Mouse (Mus musculus) Patski (cell line): Measurements from ENCODE around the gene Zfp704. TPM values are rescaled to one million over a fixed set of nuclear protein-coding genes. Genes with fewer than 3 reads are reported as not detected.

ENCODE experiments used
- ATAC-seq: fragments of 100-300 bp; one replicate; pipeline ENCODE4 v1.8.0; 2021
- CTCF ChIA-PET: fragments of 350-600 bp; sonication (Branson Sonifier 250); formaldehyde crosslinking; loops from one replicate; lab custom pipeline; 2022; ENCODE audit warnings: inconsistent platforms; lab: Charles Lee
- POLR2A ChIA-PET: fragments of 350-600 bp; sonication (Branson Sonifier 250); formaldehyde crosslinking; loops from one replicate; lab custom pipeline; 2022; ENCODE audit warnings: antibody characterized with exemption, inconsistent platforms; lab: Charles Lee
- DNase-seq: peaks from one replicate; pipeline ENCODE4 v3.0.0-alpha.2; 2011; ENCODE audit warnings: low read depth, low spot score
- H3K27me3 ChIP-seq: fragments of 371-371 bp; one replicate; pipeline ENCODE4 v1.5.1; 2021
- CTCF ChIP-seq: fragments of 100-300 bp; IDR thresholded peaks from one replicate; pipeline ENCODE4 v1.5.1; 2021
- in situ Hi-C: fragments of 300-500 bp; cut with MboI; formaldehyde crosslinking; loops from 3 replicates; pipeline ENCODE4 v1.11.1; 2018; ENCODE audit warnings: low pct_unique_long_range_greater_than_20kb, mixed read lengths
- polyA plus RNA-seq: library from polyadenylated mRNA; unstranded; gene quantifications from one replicate; pipeline ENCODE4 v1.2.3, GENCODE M21; 2021

Zfp704 gene
- polyA plus RNA-seq, 1 experiment from 2014 or later = 24.8 TPM

GRCm38 (mm10) chr3:9563562-9563961, 46.3 kb downstream of the Zfp704 start:
- ChIA-PET POLR2A (no interaction called here), CTCF (interaction anchor here (2.3 kb wide), 1 partner anchor 9 kb away, joined by 5 read pairs; no protein-coding TSS in a partner anchor)
- DNase-seq (no peak), ATAC-seq (no peak)
- in situ Hi-C loops = no loop called here
- H3K27me3 ChIP-seq = no peaks in the 10 kb centered on the region
- no peak for TF ChIP-seq CTCF

- no peak for TF ChIP-seq CTCF
- ATAC-seq = peak; percentile 79
- ChIA-PET CTCF (interaction anchor here (1.0 to 2.3 kb wide), 2 partner anchors 8 to 13 kb away, joined by 3 to 5 read pairs; no protein-coding TSS in a partner anchor), POLR2A (no interaction called here)
- in situ Hi-C loops = no loop called here
- no peaks in the 10 kb centered on the region for H3K27me3 ChIP-seq
- DNase-seq = no peak
Measured at GRCm38 (mm10) chr3:9562649-9563328, 47.1 kb downstream of the Zfp704 start.

GRCm38 (mm10) chr3:9557778-9558560, 51.9 kb downstream of the Zfp704 start:
- ATAC-seq = no peak
- no peak for TF ChIP-seq CTCF
- no peak for DNase-seq
- ChIA-PET CTCF (interaction anchor here (1.1 kb wide), 1 partner anchor 8 kb away, joined by 4 read pairs; no protein-coding TSS in a partner anchor), POLR2A (interaction anchor here (0.8 kb wide), 1 partner anchor 10 kb away, joined by 3 read pairs; no protein-coding TSS in a partner anchor)
- in situ Hi-C loops = no loop called here
- H3K27me3 ChIP-seq = no peaks in the 10 kb centered on the region

- ATAC-seq = no peak
- ChIA-PET CTCF (interaction anchor here (1.1 to 1.9 kb wide), 3 partner anchors 32 to 37 kb away, joined by 3 to 6 read pairs (median 3); no protein-coding TSS in a partner anchor), POLR2A (no interaction called here)
- TF ChIP-seq CTCF = no peak
- no peak for DNase-seq
- in situ Hi-C loops = no loop called here
- no peaks in the 10 kb centered on the region for H3K27me3 ChIP-seq
Measured at GRCm38 (mm10) chr3:9556137-9556536, 53.7 kb downstream of the Zfp704 start.

- no peak for TF ChIP-seq CTCF
- ChIA-PET CTCF (interaction anchor here (1.5 to 2.2 kb wide), 4 partner anchors 8 to 31 kb away, joined by 4 to 6 read pairs (median 6); no protein-coding TSS in a partner anchor), POLR2A (interaction anchor here (1.0 kb wide), 1 partner anchor 42 kb away, joined by 3 read pairs; no protein-coding TSS in a partner anchor)
- no peaks in the 10 kb centered on the region for H3K27me3 ChIP-seq
- DNase-seq (no peak), ATAC-seq (no peak)
- in situ Hi-C loops = no loop called here
Measured at GRCm38 (mm10) chr3:9554916-9555315, 55.0 kb downstream of the Zfp704 start.

- H3K27me3 ChIP-seq = no peaks in the 10 kb centered on the region
- ChIA-PET CTCF (interaction anchor here (1.1 to 1.4 kb wide), 4 partner anchors 8 to 25 kb away, joined by 3 to 4 read pairs (median 3); no protein-coding TSS in a partner anchor), POLR2A (interaction anchor here (1.3 kb wide), 1 partner anchor 27 kb away, joined by 3 read pairs; no protein-coding TSS in a partner anchor)
- DNase-seq (no peak), ATAC-seq (peak; percentile 44)
- no peak for TF ChIP-seq CTCF
- in situ Hi-C loops = no loop called here
Measured at GRCm38 (mm10) chr3:9552332-9552731, 57.6 kb downstream of the Zfp704 start.

GRCm38 (mm10) chr3:9550930-9551329, 59.0 kb downstream of the Zfp704 start:
- CTCF ChIA-PET = interaction anchor here (1.0 to 2.6 kb wide), 5 partner anchors 10 to 233 kb away, joined by 3 to 9 read pairs (median 3); no protein-coding TSS in a partner anchor

GRCm38 (mm10) chr3:9549815-9550214, 60.1 kb downstream of the Zfp704 start:
- no peak for TF ChIP-seq CTCF
- no peaks in the 10 kb centered on the region for H3K27me3 ChIP-seq
- POLR2A ChIA-PET = interaction anchor here (0.9 kb wide), 1 partner anchor 19 kb away, joined by 3 read pairs; no protein-coding TSS in a partner anchor
- CTCF ChIA-PET = interaction anchor here (1.1 to 2.6 kb wide), 3 partner anchors 9 to 44 kb away, joined by 3 to 9 read pairs (median 5); no protein-coding TSS in a partner anchor
- in situ Hi-C loops = no loop called here
- ATAC-seq (no peak), DNase-seq (no peak)

More at GRCm38 (mm10) chr3:9550930-9551329, 59.0 kb downstream of the Zfp704 start:
- ATAC-seq = peak; percentile 28
- no peak for DNase-seq
- no peak for TF ChIP-seq CTCF
- no peaks in the 10 kb centered on the region for H3K27me3 ChIP-seq
- in situ Hi-C loops = no loop called here
- POLR2A ChIA-PET = interaction anchor here (0.9 kb wide), 2 partner anchors 20 to 58 kb away, joined by 3 read pairs; no protein-coding TSS in a partner anchor

- TF ChIP-seq CTCF = no peak
- CTCF ChIA-PET = interaction anchor here (0.8 to 2.7 kb wide), 4 partner anchors 11 to 45 kb away, joined by 3 to 11 read pairs (median 4); no protein-coding TSS in a partner anchor
Measured at GRCm38 (mm10) chr3:9548188-9548587, 61.7 kb downstream of the Zfp704 start.

More at GRCm38 (mm10) chr3:9548188-9548587, 61.7 kb downstream of the Zfp704 start:
- in situ Hi-C loops = no loop called here
- H3K27me3 ChIP-seq = no peaks in the 10 kb centered on the region
- POLR2A ChIA-PET = interaction anchor here (0.6 kb wide), 1 partner anchor 534 kb away, joined by 4 read pairs; no protein-coding TSS in a partner anchor
- ATAC-seq (no peak), DNase-seq (no peak)
